ENCODE assay signal across 8 mouse cellular contexts in the genomic region with DNA sequence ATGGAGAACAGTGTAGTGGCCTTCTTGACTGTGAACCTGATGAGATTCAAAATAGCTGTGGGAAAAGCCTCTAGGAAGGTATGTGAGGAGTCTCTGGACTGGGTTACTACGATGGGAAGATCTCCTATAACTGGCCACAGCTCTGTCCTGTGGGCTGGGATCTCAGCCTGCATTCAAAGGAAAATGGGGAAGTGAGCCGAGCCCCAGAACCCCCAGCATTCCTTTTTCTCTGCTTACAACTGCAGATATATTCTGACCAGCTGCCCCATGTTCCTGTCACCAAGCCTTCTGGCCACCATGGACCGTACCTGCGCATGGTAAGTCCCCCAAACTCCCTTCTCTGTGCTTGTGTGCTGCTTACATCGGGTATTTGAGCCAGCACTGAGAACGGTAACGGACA. TPM values are rescaled to one million over a fixed set of nuclear protein-coding genes. Genes with fewer than 3 reads are reported as not detected.
A peak's percentile ranks its signal among the peaks of the same experiment; 100 is the strongest.
DNase-seq lines count a peak whose midpoint lies in the region; ATAC-seq and TF ChIP-seq lines count a peak whose summit lies in the region.

A gene (plus strand): TSS at position 218 of the 400 bp plus-strand sequence.

- H3K9me3 ChIP-seq in embryonic facial prominence, embryonic 11.5 days (replicated peaks; ENCODE audit: control insufficient read depth, low read length): no peaks in the 10 kb centered on the region
- H3K9me3 ChIP-seq in heart, embryonic 14.5 days (ENCODE audit: control insufficient read depth, low read length): no peaks in the 10 kb centered on the region

- no peaks in the 10 kb centered on the region for H3K27me3 ChIP-seq in liver, adult 2 months (ENCODE audit: control insufficient read depth, insufficient read depth, low read length)
- H3K27me3 ChIP-seq in embryonic facial prominence, embryonic 11.5 days (ENCODE audit: control insufficient read depth, insufficient read depth, low read length): no peaks in the 10 kb centered on the region
- H3K27me3 ChIP-seq in heart, embryonic 14.5 days (ENCODE audit: control insufficient read depth, insufficient read depth, low read length): no peaks in the 10 kb centered on the region

- H3K27ac ChIP-seq in liver, adult 2 months (replicated peaks; ENCODE audit: insufficient read depth, low read depth, low read length): no peak within 1 kb of the TSS
- H3K27ac ChIP-seq in embryonic facial prominence, embryonic 11.5 days (replicated peaks; ENCODE audit: low read depth, low read length): no peak within 1 kb of the TSS
- no peak within 1 kb of the TSS for H3K27ac ChIP-seq in heart, embryonic 14.5 days (replicated peaks in 1 of 2; ENCODE audit: control insufficient read depth in 1 of 2, insufficient read depth in 1 of 2, low read depth in 2 of 2, low read length in 2 of 2)

- 78% methylated on average over 7 of the region's 7 CpGs for WGBS in liver, adult 2 months
- 78% methylated on average over 7 of the region's 7 CpGs for WGBS in embryonic facial prominence, embryonic 11.5 days
- WGBS in heart, embryonic 14.5 days: 71% methylated on average over 7 of the region's 7 CpGs

- no peak for TF ChIP-seq POLR2A in liver, adult 2 months (IDR thresholded peaks at IDR 0.05; ENCODE audit: extremely low read depth, insufficient read depth, low read length)

- no peaks in the 10 kb centered on the region for H3K79me2 ChIP-seq in liver, adult 2 months (ENCODE audit: control insufficient read depth, insufficient read depth, low read length)

- no peak for DNase-seq in liver, adult 2 months (ENCODE audit: extremely low read depth, low read depth, low spot score)
- DNase-seq in liver: no peak
- DNase-seq in embryonic facial prominence, embryonic 11.5 days (ENCODE audit: low spot score): no peak
- no peak for DNase-seq in left cerebral cortex, postnatal 14 days (ENCODE audit: low spot score in 2 of 2)
- DNase-seq in cerebellum, postnatal 4 days (ENCODE audit: low spot score in 2 of 2): no peak
- DNase-seq in kidney, postnatal 10 days: no peak

- H3K9ac ChIP-seq in liver, adult 2 months (ENCODE audit: low read depth, low read length): no peak within 1 kb of the TSS
- no peak within 1 kb of the TSS for H3K9ac ChIP-seq in embryonic facial prominence, embryonic 11.5 days (replicated peaks; ENCODE audit: low read length)
- no peak within 1 kb of the TSS for H3K9ac ChIP-seq in heart, embryonic 14.5 days (ENCODE audit: low read length)

- no peak for ATAC-seq in embryonic facial prominence, embryonic 11.5 days (replicated peaks; ENCODE audit: insufficient number of reproducible peaks, low FRiP score, low TSS enrichment, low read depth)
- no peak for ATAC-seq in heart, embryonic 14.5 days (ENCODE audit: insufficient number of reproducible peaks, insufficient read depth, low FRiP score, low read depth)
- no peak for ATAC-seq in monocyte, adult 5-6 weeks (replicated peaks; ENCODE audit: insufficient number of reproducible peaks, low FRiP score, low TSS enrichment, poor library complexity, severe bottlenecking)

- H3K36me3 ChIP-seq in liver, adult 2 months (ENCODE audit: control insufficient read depth, insufficient read depth, low read length): no peaks in the 10 kb centered on the region
- H3K36me3 ChIP-seq in embryonic facial prominence, embryonic 11.5 days (replicated peaks; ENCODE audit: control insufficient read depth, insufficient read depth, low read depth, low read length): no peaks in the 10 kb centered on the region
- no peaks in the 10 kb centered on the region for H3K36me3 ChIP-seq in heart, embryonic 14.5 days (ENCODE audit: control insufficient read depth, insufficient read depth, low read length)

- H3K4me2 ChIP-seq in embryonic facial prominence, embryonic 11.5 days (ENCODE audit: low read depth, low read length): no peak within 1 kb of the TSS
- H3K4me2 ChIP-seq in heart, embryonic 14.5 days (ENCODE audit: low read length): no peak within 1 kb of the TSS

- intact Hi-C loops in left cerebral cortex, postnatal 14 days (cut with DNase I): loop anchor here (5.0 kb wide), 1 partner anchor 157 kb away; no protein-coding TSS in a partner anchor

- peak within 1 kb of the TSS; percentile 39; the same call in 1 of the 2 replicates for H3K4me3 ChIP-seq in liver, adult 2 months (ENCODE audit: insufficient read depth, low read depth, low read length)
- H3K4me3 ChIP-seq in embryonic facial prominence, embryonic 11.5 days (ENCODE audit: low read depth, low read length): no peak within 1 kb of the TSS
- H3K4me3 ChIP-seq in heart, embryonic 14.5 days (ENCODE audit: control insufficient read depth in 1 of 2, insufficient read depth in 1 of 2, low read depth in 1 of 2, low read length in 2 of 2): no peak within 1 kb of the TSS

- TF ChIP-seq CTCF in liver, adult 2 months (IDR thresholded peaks at IDR 0.05; ENCODE audit: low read depth, low read length): no peak

- peaks cover 3% of the 10 kb centered on the region for H3K4me1 ChIP-seq in liver, adult 2 months (ENCODE audit: control insufficient read depth, insufficient read depth, low read length)
- no peaks in the 10 kb centered on the region for H3K4me1 ChIP-seq in embryonic facial prominence, embryonic 11.5 days (ENCODE audit: control insufficient read depth, insufficient read depth, low read length)
- H3K4me1 ChIP-seq in heart, embryonic 14.5 days (ENCODE audit: control insufficient read depth in 2 of 2, insufficient read depth in 2 of 2, low read length in 2 of 2): peaks cover 5 to 6% of the 10 kb centered on the region in 2 experiments; a peak in 3 of 4 replicates

RNA-seq across cellular contexts. Expression of the gene that starts here (rescaled TPM):
- total RNA-seq in liver, adult 2 months (2014; rRNA removed): 10.9 and 12.3 TPM in 2 replicates
- 11.4 and 13.7 TPM in 2 replicates for polyA plus RNA-seq in liver, adult 2 months (2012; rRNA removed)
- 23.8 and 24.0 TPM in 2 replicates for polyA plus RNA-seq in embryonic facial prominence, embryonic 11.5 days (2014; fragmentation: Nextera tagmentation; extraction: Ambion mirVana)
- 29.1 and 30.1 TPM in 2 replicates for polyA plus RNA-seq in heart, embryonic 14.5 days (2014; fragmentation: Nextera tagmentation; extraction: Ambion mirVana)
- 10 to 100 TPM; 22.0 to 25.2 TPM for total RNA-seq in left cerebral cortex, postnatal 14 days (2021)
- total RNA-seq in monocyte, adult 5-6 weeks (2017): 11.4 to 17.3 TPM (median 12.7 TPM) in 3 replicates
